Mouse (Mus musculus): Measurements from ENCODE around the gene Meig1. TPM values are rescaled to one million over a fixed set of nuclear protein-coding genes. Genes with fewer than 3 reads are reported as not detected.

Meig1 gene
- polyA plus RNA-seq (2015; fragmentation: Nextera tagmentation; extraction: Ambion mirVana): 30.4 and 34.8 TPM in 2 replicates

DNA sequence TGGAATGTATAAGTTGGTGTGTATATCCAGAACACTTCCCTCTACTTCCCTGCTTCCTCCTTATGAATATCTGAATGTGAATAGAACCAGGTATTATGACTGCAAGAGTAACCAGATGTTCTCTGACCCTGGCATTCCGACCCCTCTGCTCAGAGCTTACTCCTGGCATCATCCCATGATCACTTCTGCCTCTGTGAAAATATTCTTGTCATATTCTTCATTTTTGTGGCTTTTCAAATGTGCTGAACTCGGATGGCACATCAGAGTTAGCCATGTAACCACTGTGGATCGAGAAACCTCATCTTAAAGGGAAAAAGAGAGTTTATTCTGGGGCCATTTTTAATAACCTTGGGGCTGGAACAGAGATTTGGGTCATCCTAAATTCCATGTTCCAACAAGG is at the start of gene Meig1:
Gene Meig1, minus strand, starts transcription at position 101 of the 400 bp plus-strand sequence.
- no peaks in the 10 kb centered on the region for H3K36me3 ChIP-seq (ENCODE audit: control insufficient read depth, insufficient read depth, low read length)
- no peaks in the 10 kb centered on the region for H3K9me3 ChIP-seq (ENCODE audit: control insufficient read depth, low read length)
- H3K27me3 ChIP-seq (ENCODE audit: control insufficient read depth, insufficient read depth, low read depth, low read length): no peaks in the 10 kb centered on the region; the same call in 1 of the 2 replicates
- H3K4me2 ChIP-seq (ENCODE audit: low read depth, low read length): peak within 1 kb of the TSS; percentile 88
- no peak within 1 kb of the TSS for H3K9ac ChIP-seq (ENCODE audit: low read length)
- peaks cover 6% of the 10 kb centered on the region; the same call in 1 of the 2 replicates for H3K4me1 ChIP-seq (replicated peaks; ENCODE audit: control insufficient read depth, insufficient read depth, low read length)
- no peak within 1 kb of the TSS for H3K27ac ChIP-seq (ENCODE audit: low read length)
- ATAC-seq (ENCODE audit: low read depth): no peak
- 63% methylated on average over 3 of the region's 3 CpGs for WGBS
- H3K4me3 ChIP-seq (ENCODE audit: low read length): no peak within 1 kb of the TSS; the same call in 1 of the 2 replicates

DNA sequence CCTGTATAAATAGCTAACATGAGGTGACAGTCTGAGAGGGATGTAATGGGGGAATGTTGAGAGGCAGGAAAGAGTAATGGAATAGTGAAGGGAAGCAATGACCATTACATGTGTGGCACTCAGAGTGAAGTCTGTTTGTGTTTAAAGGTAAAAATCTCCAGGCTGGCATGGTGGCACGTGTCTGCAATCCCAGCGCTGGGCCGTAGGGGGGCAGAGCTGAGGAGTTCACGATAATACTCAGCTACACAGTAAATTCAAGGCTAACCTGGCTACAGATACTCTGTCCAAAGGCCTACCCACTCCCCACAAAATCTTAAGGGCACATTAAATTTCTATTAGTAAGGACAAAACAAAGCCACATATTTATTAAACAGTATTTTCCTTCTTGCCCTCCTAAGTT is 34.1 kb upstream of the Meig1 start:
- no peak overlapping the region for H3K4me2 ChIP-seq (ENCODE audit: low read depth, low read length)
- no peaks in the 10 kb centered on the region for H3K27me3 ChIP-seq (ENCODE audit: control insufficient read depth, insufficient read depth, low read depth, low read length)
- 78% methylated on average over 4 of the region's 4 CpGs for WGBS
- ATAC-seq (ENCODE audit: low read depth): no peak
- H3K4me3 ChIP-seq (ENCODE audit: low read length): no peak overlapping the region
- H3K9me3 ChIP-seq (ENCODE audit: control insufficient read depth, low read length): no peaks in the 10 kb centered on the region
- H3K27ac ChIP-seq (ENCODE audit: low read length): no peak overlapping the region
- no peak overlapping the region for H3K9ac ChIP-seq (ENCODE audit: low read length)
- peaks cover 17% of the 10 kb centered on the region for H3K36me3 ChIP-seq (ENCODE audit: control insufficient read depth, insufficient read depth, low read length)
- H3K4me1 ChIP-seq (replicated peaks; ENCODE audit: control insufficient read depth, insufficient read depth, low read length): no peaks in the 10 kb centered on the region

DNA sequence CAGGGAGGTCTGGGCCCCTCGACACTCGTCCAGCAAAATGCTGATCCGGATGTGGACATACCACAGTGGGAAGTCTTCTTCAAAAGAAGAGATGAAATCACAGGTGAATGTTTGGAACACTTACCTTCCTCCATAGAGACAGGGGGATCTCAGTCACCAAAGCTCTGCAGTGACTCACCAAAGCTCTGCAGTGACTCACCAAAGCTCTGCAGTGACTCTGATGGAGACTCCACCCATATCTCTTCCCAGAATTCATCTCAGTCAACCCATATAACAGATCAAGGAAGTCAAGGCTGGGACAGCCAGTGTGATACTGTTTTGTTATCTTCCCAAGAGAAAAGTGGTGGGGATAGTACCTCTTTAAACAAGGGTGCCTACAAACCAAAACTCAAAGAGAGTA is 30.6 kb upstream of the Meig1 start:
- Histone ChIP-seq H3K9me3 (ENCODE audit: control insufficient read depth, low read length) (no peaks in the 10 kb centered on the region), H3K4me2 (ENCODE audit: low read depth, low read length) (no peak overlapping the region), H3K9ac (ENCODE audit: low read length) (no peak overlapping the region), H3K4me3 (ENCODE audit: low read length) (no peak overlapping the region), H3K27me3 (ENCODE audit: control insufficient read depth, insufficient read depth, low read depth, low read length) (no peaks in the 10 kb centered on the region), H3K36me3 (ENCODE audit: control insufficient read depth, insufficient read depth, low read length) (peaks cover 11% of the 10 kb centered on the region), H3K27ac (ENCODE audit: low read length) (no peak overlapping the region), H3K4me1 (replicated peaks; ENCODE audit: control insufficient read depth, insufficient read depth, low read length) (no peaks in the 10 kb centered on the region)
- WGBS: 77% methylated on average over 3 of the region's 3 CpGs
- no peak for ATAC-seq (ENCODE audit: low read depth)

DNA sequence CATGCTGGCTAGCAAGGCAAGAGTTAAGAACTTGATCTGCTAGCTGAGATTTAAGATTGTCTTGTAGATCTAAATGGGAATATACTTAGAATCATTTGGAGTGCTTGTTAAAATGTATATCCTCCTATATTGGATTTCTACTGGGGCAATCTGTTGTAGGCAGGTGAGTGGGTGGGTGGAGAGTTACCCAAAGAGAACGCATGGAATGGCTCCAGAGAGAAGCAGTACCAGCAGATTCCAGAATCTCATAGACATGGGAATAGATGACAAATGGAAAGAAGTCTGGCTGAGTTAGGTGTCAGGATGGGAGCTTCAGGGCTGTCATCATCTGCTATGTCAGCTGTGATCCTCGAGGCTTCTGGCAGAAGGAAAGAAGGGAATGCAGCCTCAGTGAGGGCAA is 27.0 kb upstream of the Meig1 start:
- Histone ChIP-seq H3K9me3 (ENCODE audit: control insufficient read depth, low read length) (no peaks in the 10 kb centered on the region), H3K4me3 (ENCODE audit: low read length) (no peak overlapping the region), H3K27ac (ENCODE audit: low read length) (no peak overlapping the region), H3K27me3 (ENCODE audit: control insufficient read depth, insufficient read depth, low read depth, low read length) (no peaks in the 10 kb centered on the region), H3K4me1 (replicated peaks; ENCODE audit: control insufficient read depth, insufficient read depth, low read length) (no peaks in the 10 kb centered on the region), H3K9ac (ENCODE audit: low read length) (no peak overlapping the region), H3K4me2 (ENCODE audit: low read depth, low read length) (no peak overlapping the region), H3K36me3 (ENCODE audit: control insufficient read depth, insufficient read depth, low read length) (peaks cover 9% of the 10 kb centered on the region)
- no peak for ATAC-seq (ENCODE audit: low read depth)
- 46% methylated on average over 2 of the region's 2 CpGs for WGBS

DNA sequence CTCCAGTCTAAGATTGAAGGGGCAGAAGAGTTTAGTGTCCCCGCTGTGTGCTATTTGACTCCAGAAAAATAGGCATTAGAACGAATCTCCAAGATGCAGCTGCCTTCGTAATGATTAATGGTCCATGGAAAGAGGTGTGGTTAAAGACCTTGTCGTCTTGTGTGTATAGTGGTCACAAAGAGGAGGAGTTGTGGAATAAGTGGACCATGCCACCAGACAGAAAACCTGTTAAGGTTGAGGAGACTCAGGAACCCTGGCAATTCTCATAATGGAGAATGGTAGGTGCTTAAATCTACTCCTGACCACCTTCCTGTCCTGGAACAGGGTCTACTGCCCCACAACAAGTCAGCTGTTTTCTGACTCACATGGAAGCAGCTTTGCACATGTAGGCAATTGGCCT is 23.5 kb upstream of the Meig1 start:
- 66% methylated on average over 4 of the region's 4 CpGs for WGBS
- Histone ChIP-seq H3K9ac (ENCODE audit: low read length) (no peak overlapping the region), H3K27ac (ENCODE audit: low read length) (no peak overlapping the region), H3K4me3 (ENCODE audit: low read length) (no peak overlapping the region), H3K27me3 (ENCODE audit: control insufficient read depth, insufficient read depth, low read depth, low read length) (no peaks in the 10 kb centered on the region), H3K4me2 (ENCODE audit: low read depth, low read length) (no peak overlapping the region), H3K4me1 (replicated peaks; ENCODE audit: control insufficient read depth, insufficient read depth, low read length) (no peaks in the 10 kb centered on the region), H3K9me3 (ENCODE audit: control insufficient read depth, low read length) (no peaks in the 10 kb centered on the region), H3K36me3 (ENCODE audit: control insufficient read depth, insufficient read depth, low read length) (peaks cover 5% of the 10 kb centered on the region; the same call in 1 of the 2 replicates)
- ATAC-seq (ENCODE audit: low read depth): no peak

DNA sequence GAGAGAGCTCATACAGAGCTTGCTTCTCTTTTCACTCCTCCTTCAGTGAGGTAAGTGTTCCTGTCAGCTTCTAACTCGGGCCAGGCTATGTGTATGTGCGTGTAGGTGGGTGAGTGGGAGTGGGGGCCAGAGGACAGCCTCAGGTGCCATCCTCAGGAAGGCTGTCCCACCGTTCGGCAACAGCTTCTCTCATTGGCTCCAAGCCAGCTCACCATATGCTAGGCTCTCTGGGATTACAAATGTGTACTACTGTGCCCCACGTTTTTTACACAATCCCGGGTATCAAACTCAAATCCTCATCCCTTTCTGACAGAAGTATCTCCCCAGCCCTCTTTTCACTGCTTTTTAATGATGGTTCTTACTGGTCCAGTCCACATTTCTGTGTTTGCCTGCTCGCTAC is 21.8 kb upstream of the Meig1 start:
- H3K4me3 ChIP-seq (ENCODE audit: low read length): no peak overlapping the region
- no peak overlapping the region for H3K4me2 ChIP-seq (ENCODE audit: low read depth, low read length)
- no peak overlapping the region for H3K27ac ChIP-seq (ENCODE audit: low read length)
- H3K4me1 ChIP-seq (replicated peaks; ENCODE audit: control insufficient read depth, insufficient read depth, low read length): no peaks in the 10 kb centered on the region
- H3K9ac ChIP-seq (ENCODE audit: low read length): no peak overlapping the region
- H3K36me3 ChIP-seq (ENCODE audit: control insufficient read depth, insufficient read depth, low read length): peaks cover 5% of the 10 kb centered on the region; the same call in 1 of the 2 replicates
- H3K9me3 ChIP-seq (ENCODE audit: control insufficient read depth, low read length): no peaks in the 10 kb centered on the region
- ATAC-seq (ENCODE audit: low read depth): no peak
- no peaks in the 10 kb centered on the region for H3K27me3 ChIP-seq (ENCODE audit: control insufficient read depth, insufficient read depth, low read depth, low read length)
- WGBS: 71% methylated on average over 7 of the region's 7 CpGs

DNA sequence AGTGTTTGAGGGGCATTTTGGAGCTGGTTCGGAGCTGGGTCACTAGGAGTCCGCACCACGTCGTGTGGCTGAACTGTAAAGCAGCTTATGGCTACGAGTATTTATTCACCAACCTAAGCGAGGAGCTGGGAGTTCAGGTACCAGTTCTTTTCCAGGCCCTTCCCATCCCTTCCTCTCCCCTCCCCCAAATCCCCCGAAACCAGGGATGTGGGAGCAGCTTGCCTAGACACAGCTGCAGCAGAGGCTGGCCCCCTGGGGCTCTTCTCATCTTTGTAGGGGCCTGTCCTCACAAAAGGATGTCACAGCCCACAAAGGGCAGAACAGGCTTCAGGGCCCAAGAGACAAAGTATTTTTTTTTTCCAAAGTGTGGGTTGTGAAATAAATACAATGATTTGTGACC is 15.5 kb upstream of the Meig1 start:
- H3K9me3 ChIP-seq (ENCODE audit: control insufficient read depth, low read length): no peaks in the 10 kb centered on the region
- no peak for ATAC-seq (ENCODE audit: low read depth)
- H3K9ac ChIP-seq (ENCODE audit: low read length): no peak overlapping the region
- WGBS: 67% methylated on average over 7 of the region's 7 CpGs
- no peak overlapping the region for H3K4me3 ChIP-seq (ENCODE audit: low read length)
- H3K4me1 ChIP-seq (replicated peaks; ENCODE audit: control insufficient read depth, insufficient read depth, low read length): no peaks in the 10 kb centered on the region
- no peak overlapping the region for H3K4me2 ChIP-seq (ENCODE audit: low read depth, low read length)
- H3K27me3 ChIP-seq (ENCODE audit: control insufficient read depth, insufficient read depth, low read depth, low read length): no peaks in the 10 kb centered on the region
- H3K27ac ChIP-seq (ENCODE audit: low read length): no peak overlapping the region
- H3K36me3 ChIP-seq (ENCODE audit: control insufficient read depth, insufficient read depth, low read length): peaks cover 2% of the 10 kb centered on the region; the same call in 1 of the 2 replicates

DNA sequence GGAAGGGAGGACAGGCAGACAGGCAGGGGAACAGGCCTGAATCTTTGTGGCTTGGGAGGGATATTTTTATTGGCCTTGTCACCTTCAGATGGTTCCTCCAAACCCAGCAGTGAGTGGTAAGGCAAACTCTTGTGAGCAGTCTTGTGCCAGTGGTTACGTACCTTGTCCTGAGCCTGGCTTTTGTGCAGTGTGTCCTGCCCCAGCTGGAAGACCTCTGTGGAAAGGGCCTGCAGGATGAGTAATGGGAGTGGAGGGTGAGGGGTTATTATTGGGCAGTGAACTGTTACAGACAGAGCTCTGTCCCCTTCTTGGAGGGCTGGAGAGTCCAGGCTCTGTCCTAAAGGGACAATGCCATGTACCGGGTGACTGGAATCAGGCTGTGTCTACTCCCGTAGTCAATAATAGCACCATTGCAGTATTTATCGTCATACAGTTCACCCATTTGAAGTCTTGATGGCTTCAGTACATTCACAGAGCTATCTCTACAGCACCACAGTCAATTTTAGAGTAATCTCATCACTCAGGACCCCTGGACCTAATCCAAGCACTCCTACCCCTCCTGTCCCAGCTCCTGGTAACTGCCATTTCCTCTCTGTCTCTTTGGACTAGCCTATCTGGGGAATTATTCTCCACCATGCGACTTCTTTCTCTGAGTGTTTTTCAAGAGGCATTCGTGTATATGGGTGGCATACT is 13.1 kb upstream of the Meig1 start:
- Histone ChIP-seq H3K4me1 (replicated peaks; ENCODE audit: control insufficient read depth, insufficient read depth, low read length) (no peaks in the 10 kb centered on the region), H3K4me2 (ENCODE audit: low read depth, low read length) (no peak overlapping the region), H3K36me3 (ENCODE audit: control insufficient read depth, insufficient read depth, low read length) (no peaks in the 10 kb centered on the region), H3K4me3 (ENCODE audit: low read length) (no peak overlapping the region), H3K9me3 (ENCODE audit: control insufficient read depth, low read length) (no peaks in the 10 kb centered on the region), H3K27me3 (ENCODE audit: control insufficient read depth, insufficient read depth, low read depth, low read length) (no peaks in the 10 kb centered on the region), H3K9ac (ENCODE audit: low read length) (no peak overlapping the region), H3K27ac (ENCODE audit: low read length) (no peak overlapping the region)
- no peak for ATAC-seq (ENCODE audit: low read depth)
- WGBS: 81% methylated on average over 6 of the region's 6 CpGs

DNA sequence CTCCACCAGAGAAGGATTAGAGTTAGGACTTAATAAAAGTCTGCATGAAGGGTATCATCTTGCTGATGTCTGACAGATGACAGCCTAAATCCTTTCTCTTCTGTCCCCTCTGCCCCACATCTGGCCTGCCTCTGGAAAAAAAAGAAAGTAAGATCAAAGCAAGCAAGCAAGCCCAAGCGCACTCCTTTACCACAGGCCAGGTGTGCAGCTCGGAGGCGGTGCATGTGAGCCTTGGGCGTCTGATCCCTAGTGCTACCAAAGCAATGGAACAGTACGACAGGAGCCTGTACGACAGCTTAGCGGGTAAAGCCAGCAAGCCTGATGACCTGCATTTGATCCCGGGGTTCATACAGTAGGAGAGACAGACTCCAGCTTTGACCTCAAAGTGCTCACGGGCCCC is 8.5 kb upstream of the Meig1 start:
- no peak overlapping the region for H3K9ac ChIP-seq (ENCODE audit: low read length)
- H3K4me1 ChIP-seq (replicated peaks; ENCODE audit: control insufficient read depth, insufficient read depth, low read length): no peaks in the 10 kb centered on the region
- no peaks in the 10 kb centered on the region for H3K9me3 ChIP-seq (ENCODE audit: control insufficient read depth, low read length)
- H3K4me3 ChIP-seq (ENCODE audit: low read length): no peak overlapping the region
- no peaks in the 10 kb centered on the region for H3K36me3 ChIP-seq (ENCODE audit: control insufficient read depth, insufficient read depth, low read length)
- WGBS: 78% methylated on average over 9 of the region's 9 CpGs
- H3K27me3 ChIP-seq (ENCODE audit: control insufficient read depth, insufficient read depth, low read depth, low read length): no peaks in the 10 kb centered on the region
- H3K27ac ChIP-seq (ENCODE audit: low read length): no peak overlapping the region
- H3K4me2 ChIP-seq (ENCODE audit: low read depth, low read length): no peak overlapping the region
- no peak for ATAC-seq (ENCODE audit: low read depth)
